Mouse (Mus musculus) mouse trophoblast stem cell (cell line): ENCODE results near the gene Gpcpd1.
"Not testable (repeated sequence)": the region's sequence is repeated elsewhere in the genome, so short reads cannot be mapped to it uniquely, and the experiment has no call there.

Source experiments
- in situ Hi-C, 2 experiments: fragments of 300-500 bp; cut with MseI, MboI; formaldehyde crosslinking; loops; 2 replicates in 1 of 2; 3 replicates in 1 of 2; pipeline ENCODE4 v1.15.1; 2025

Gene Gpcpd1

GRCm38 (mm10) chr2:132587240-132587779 is at the start of gene Gpcpd1:
Gene Gpcpd1, minus strand, starts transcription at chr2:132587729.
- in situ Hi-C loops, result no loop called here

GRCm38 (mm10) chr2:132636534-132636933 is 49.0 kb upstream of the Gpcpd1 start:
- in situ Hi-C loops, result no loop called here

GRCm38 (mm10) chr2:132628626-132629025 is 41.1 kb upstream of the Gpcpd1 start:
- in situ Hi-C loops, result no loop called here

GRCm38 (mm10) chr2:132623092-132623491 is 35.6 kb upstream of the Gpcpd1 start:
- in situ Hi-C loops, result no loop called here

- in situ Hi-C loops, result no loop called here
These were observed 30.2 kb upstream of the Gpcpd1 start for GRCm38 (mm10) chr2:132617693-132618092.

- in situ Hi-C loops, result no loop called here
These were observed 26.2 kb upstream of the Gpcpd1 start for GRCm38 (mm10) chr2:132613581-132614188.

- in situ Hi-C loops, result no loop called here
These were observed 24.2 kb upstream of the Gpcpd1 start for GRCm38 (mm10) chr2:132611551-132612233.

- in situ Hi-C loops, result no loop called here
These were observed 19.9 kb upstream of the Gpcpd1 start for GRCm38 (mm10) chr2:132607141-132608093.

GRCm38 (mm10) chr2:132605795-132606563 is 18.4 kb upstream of the Gpcpd1 start:
- in situ Hi-C loops, result no loop called here

- in situ Hi-C loops, result no loop called here
These were observed 17.4 kb upstream of the Gpcpd1 start for GRCm38 (mm10) chr2:132604922-132605321.

- in situ Hi-C loops, result no loop called here
These were observed 16.2 kb upstream of the Gpcpd1 start for GRCm38 (mm10) chr2:132603706-132604105.

GRCm38 (mm10) chr2:132601777-132602176 is 14.2 kb upstream of the Gpcpd1 start:
- in situ Hi-C loops, result no loop called here

GRCm38 (mm10) chr2:132600081-132600480 is 12.6 kb upstream of the Gpcpd1 start:
- in situ Hi-C loops, result no loop called here

- in situ Hi-C loops, result no loop called here
These were observed 11.6 kb upstream of the Gpcpd1 start for GRCm38 (mm10) chr2:132599127-132599526.

- in situ Hi-C loops, result no loop called here
These were observed 10.4 kb upstream of the Gpcpd1 start for GRCm38 (mm10) chr2:132597866-132598480.

GRCm38 (mm10) chr2:132597226-132597625 is 9.7 kb upstream of the Gpcpd1 start:
- in situ Hi-C loops, result no loop called here

GRCm38 (mm10) chr2:132595601-132596235 is 8.2 kb upstream of the Gpcpd1 start:
- in situ Hi-C loops, result no loop called here

- in situ Hi-C loops, result no loop called here
These were observed 4.6 kb upstream of the Gpcpd1 start for GRCm38 (mm10) chr2:132592126-132592525.

GRCm38 (mm10) chr2:132591579-132591978 is 4.0 kb upstream of the Gpcpd1 start:
- in situ Hi-C loops, result not testable (repeated sequence)

GRCm38 (mm10) chr2:132589906-132590538 is 2.5 kb upstream of the Gpcpd1 start:
- in situ Hi-C loops, result no loop called here
